Mouse (Mus musculus): ENCODE measurements around the gene Nrn1l. TPM values are rescaled to one million over a fixed set of nuclear protein-coding genes. Genes with fewer than 3 reads are reported as not detected.
A peak's percentile ranks its signal among the peaks of the same experiment; 100 is the strongest.

The Nrn1l gene
- polyA plus RNA-seq, 1 experiment from 2014 or later = 0.50 TPM

DNA sequence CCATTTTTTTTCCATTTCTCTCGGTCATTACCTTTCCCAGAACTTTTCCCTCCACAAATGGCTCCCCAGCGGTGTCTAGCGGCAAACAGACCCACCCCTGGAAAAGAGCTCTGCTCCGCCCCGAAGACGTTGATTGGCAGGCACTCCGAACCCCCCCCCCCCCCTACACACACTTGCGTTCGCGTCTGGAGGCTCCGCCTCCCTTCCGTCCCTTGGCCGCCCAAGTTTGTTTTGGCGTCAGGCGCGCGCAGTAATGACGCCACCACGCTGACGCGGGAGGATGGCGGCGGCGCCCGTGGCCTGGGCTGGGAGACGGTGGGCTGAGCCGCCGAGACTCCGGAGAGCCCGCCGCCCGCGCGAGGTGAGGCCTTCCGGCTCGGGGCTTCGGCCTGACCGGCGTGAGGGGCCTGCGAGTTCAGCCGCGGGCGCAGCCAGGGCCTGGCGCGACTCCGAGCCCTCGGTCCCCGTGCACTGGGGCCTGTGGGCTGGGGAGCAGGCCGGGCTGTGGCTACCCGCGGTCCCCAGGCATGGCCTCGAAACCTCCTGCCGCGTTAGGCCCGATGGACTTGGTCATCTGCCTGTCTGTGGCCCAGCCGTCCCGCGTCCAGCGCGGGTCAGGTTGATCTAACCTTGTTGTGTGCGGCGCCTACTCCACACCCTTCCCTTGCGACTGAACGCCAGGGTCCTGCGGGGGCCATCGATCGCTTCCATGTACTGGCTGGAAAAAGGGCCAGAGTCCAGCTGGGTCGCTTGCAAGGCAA lies 7.0 kb downstream of the Nrn1l start, which contains the start of gene Pskh1:
Gene Pskh1, plus strand, starts transcription at position 262 of the 761 bp plus-strand sequence.
- Histone ChIP-seq H3K9me3 (replicated peaks) (no peaks in the 10 kb centered on the region), H3K4me2 (peak within 1 kb of the TSS; percentile 90), H3K4me1 (peaks cover 14% of the 10 kb centered on the region), H3K27me3 (no peaks in the 10 kb centered on the region), H3K36me3 (ENCODE audit: poor library complexity, severe bottlenecking) (no peaks in the 10 kb centered on the region), H3K9ac (peak within 1 kb of the TSS; percentile 97), H3K4me3 (peak within 1 kb of the TSS; percentile 95), H3K27ac (peak within 1 kb of the TSS; percentile 84)
- peak; percentile 97 for ATAC-seq
- WGBS = under 1% methylated on average over 63 of the region's 68 CpGs

DNA sequence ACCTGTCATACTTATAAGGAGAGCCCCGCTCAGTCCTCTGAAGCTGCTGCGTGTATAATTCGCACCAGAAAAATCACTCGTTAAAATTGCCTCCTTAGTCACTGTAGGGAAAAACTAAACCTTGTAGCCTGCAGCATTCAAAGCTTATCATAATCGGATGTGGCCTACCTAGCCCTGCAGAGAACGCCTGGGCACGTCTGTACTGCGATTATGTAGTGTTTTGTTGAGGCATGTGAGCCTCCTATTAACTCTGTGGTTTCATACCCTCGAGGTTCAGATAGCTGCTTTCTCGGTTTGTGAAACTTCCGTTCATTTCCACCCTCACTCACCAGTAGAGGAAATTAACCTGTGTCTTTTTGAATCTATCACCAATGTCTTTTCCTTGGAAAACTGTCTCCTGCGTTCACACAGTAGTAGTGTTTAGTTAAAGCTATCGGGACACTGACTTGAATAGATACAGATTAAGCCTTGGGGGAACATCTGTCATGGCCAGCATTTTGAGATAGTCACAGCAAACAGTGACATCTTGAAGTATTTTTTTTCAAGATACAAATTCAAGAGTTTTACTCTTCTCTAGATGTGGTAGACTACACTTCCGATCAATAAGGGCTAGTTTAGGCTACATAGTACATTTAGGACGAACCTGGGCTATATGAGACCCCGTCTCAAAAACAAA lies 7.7 kb downstream of the Nrn1l start:
- Histone ChIP-seq H3K9me3 (replicated peaks) (no peaks in the 10 kb centered on the region), H3K4me3 (peak overlapping the region; percentile 95), H3K4me2 (peak overlapping the region; percentile 90), H3K9ac (peak overlapping the region; percentile 97), H3K36me3 (ENCODE audit: poor library complexity, severe bottlenecking) (no peaks in the 10 kb centered on the region), H3K27me3 (no peaks in the 10 kb centered on the region), H3K27ac (peak overlapping the region; percentile 84; the same call in 1 of the 2 replicates), H3K4me1 (peaks cover 14% of the 10 kb centered on the region)
- WGBS = 39% methylated on average over 16 of the region's 16 CpGs
- no peak for ATAC-seq

DNA sequence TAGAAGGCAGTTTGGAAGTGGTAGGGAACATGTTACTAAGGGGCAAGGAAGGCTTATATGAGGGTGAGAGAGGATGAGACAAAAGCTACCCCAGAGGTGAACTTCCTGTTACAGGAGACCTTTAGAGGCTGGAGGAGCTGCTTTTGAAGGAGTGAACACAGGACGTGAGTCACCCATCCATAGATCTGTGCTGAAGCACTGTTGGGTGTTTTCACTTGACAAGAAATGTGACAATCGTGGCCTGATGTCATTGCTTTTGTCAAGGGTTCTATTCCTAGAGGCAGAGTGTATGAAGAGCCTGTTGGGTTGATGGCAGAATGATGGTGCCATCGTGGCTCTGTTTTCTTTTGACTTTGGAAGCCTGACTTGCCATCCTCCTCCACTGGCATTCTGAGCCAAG lies 26.0 kb downstream of the Nrn1l start:
- Histone ChIP-seq H3K4me3 (no peak overlapping the region), H3K9ac (no peak overlapping the region), H3K4me1 (no peaks in the 10 kb centered on the region), H3K36me3 (ENCODE audit: poor library complexity, severe bottlenecking) (peaks cover 17% of the 10 kb centered on the region), H3K27ac (no peak overlapping the region), H3K27me3 (no peaks in the 10 kb centered on the region), H3K9me3 (replicated peaks) (no peaks in the 10 kb centered on the region), H3K4me2 (no peak overlapping the region)
- WGBS = 92% methylated on average over 3 of the region's 3 CpGs
- ATAC-seq = no peak

DNA sequence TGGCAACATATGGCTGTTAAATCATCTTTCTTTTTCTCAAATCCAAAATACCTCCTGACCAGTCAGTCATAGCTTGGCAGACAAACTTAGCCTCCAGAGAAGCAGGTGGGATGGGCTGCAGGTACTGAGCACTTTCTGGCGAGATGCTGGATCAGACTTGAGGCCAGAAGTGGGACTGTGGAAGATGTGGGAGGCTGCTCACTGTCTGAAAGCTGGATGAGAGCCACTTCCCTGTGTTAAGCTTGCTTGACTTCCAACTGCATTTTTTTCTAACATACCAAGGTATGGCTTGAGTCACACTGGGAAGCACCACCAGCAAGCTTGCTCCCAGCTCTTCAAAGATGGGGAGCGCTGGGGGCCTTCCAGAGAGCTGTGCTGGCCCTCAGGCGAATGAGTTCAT lies 31.8 kb downstream of the Nrn1l start:
- Histone ChIP-seq H3K4me1 (peaks cover 5% of the 10 kb centered on the region; the same call in 1 of the 2 replicates), H3K9ac (no peak overlapping the region), H3K36me3 (ENCODE audit: poor library complexity, severe bottlenecking) (peaks cover 9% of the 10 kb centered on the region; the same call in 1 of the 2 replicates), H3K4me2 (no peak overlapping the region), H3K27ac (no peak overlapping the region), H3K27me3 (no peaks in the 10 kb centered on the region), H3K9me3 (replicated peaks) (no peaks in the 10 kb centered on the region), H3K4me3 (no peak overlapping the region)
- WGBS = 63% methylated on average over 3 of the region's 3 CpGs
- no peak for ATAC-seq

DNA sequence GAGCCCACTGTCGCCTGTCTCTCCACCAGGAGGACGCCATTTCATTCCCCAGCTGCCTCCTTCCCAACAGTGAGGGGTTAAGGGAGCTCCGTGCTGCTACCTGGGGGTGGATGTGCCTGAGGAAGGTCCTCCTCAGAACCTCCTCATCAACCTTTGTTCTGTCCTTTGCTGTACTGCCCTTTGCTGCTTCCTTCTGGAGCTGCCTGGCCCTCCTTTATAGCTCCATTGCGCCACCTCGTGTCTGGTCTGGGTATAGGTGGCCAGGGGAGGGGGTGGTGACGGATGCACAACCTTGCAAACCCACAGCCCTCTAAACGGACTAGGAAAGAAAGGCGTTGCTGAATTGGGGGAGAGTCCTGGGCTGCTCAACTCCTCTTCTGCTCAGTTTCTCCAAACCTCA lies 37.2 kb downstream of the Nrn1l start:
- peak; percentile 72 for ATAC-seq
- peaks cover 9% of the 10 kb centered on the region for H3K4me1 ChIP-seq
- H3K4me2 ChIP-seq = no peak overlapping the region
- H3K9me3 ChIP-seq (replicated peaks) = no peaks in the 10 kb centered on the region
- H3K27ac ChIP-seq = peak overlapping the region; percentile 69
- H3K9ac ChIP-seq = peak overlapping the region; percentile 45
- 12% methylated on average over 8 of the region's 8 CpGs for WGBS
- H3K27me3 ChIP-seq = no peaks in the 10 kb centered on the region
- no peak overlapping the region for H3K4me3 ChIP-seq
- H3K36me3 ChIP-seq (ENCODE audit: poor library complexity, severe bottlenecking) = peaks cover 30% of the 10 kb centered on the region

DNA sequence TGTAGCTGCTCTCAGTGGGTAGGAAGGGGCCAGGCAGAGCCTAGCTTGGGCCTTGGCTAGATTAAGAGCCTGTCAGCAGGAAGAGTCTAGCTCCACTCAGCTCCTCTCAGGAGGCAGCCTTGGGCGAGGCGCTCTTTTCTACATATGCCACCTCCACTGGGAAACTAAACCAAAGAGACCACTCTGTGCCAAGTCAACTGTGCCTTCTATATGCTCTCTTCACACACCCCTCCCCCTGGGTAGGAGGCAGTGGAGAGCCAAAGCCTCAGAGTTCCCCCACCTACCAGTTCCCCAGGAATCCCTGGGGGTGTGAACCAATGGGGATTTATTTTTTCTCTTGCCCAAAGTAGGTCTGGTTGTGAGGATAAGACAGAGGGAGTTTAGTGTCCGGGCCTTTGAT lies 37.9 kb downstream of the Nrn1l start:
- Histone ChIP-seq H3K9me3 (replicated peaks) (no peaks in the 10 kb centered on the region), H3K27ac (no peak overlapping the region), H3K4me3 (no peak overlapping the region), H3K27me3 (no peaks in the 10 kb centered on the region), H3K36me3 (ENCODE audit: poor library complexity, severe bottlenecking) (peaks cover 30% of the 10 kb centered on the region), H3K9ac (no peak overlapping the region), H3K4me1 (peaks cover 15% of the 10 kb centered on the region), H3K4me2 (no peak overlapping the region)
- 100% methylated on average over 3 of the region's 3 CpGs for WGBS
- no peak for ATAC-seq

DNA sequence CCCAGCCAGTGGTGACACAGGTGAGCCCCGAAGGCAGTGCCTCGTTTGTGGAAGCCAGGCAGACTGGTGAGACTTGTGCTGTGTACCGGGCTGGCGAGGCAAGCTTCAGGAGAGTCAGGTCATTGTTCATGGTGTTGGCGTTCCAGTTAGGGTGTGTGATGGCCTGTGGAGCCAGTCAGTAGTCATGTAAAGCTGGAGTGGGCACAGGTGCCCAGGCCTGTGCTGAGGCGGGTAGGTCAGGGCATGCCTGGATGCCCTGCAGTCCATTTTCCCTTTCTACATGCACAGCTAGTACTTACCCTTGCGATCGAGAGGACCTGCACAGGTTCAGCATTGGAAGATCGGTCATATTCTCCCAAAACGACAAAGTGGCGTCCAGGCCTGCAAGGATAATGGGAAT lies 39.2 kb downstream of the Nrn1l start:
- Histone ChIP-seq H3K36me3 (ENCODE audit: poor library complexity, severe bottlenecking) (peaks cover 30% of the 10 kb centered on the region), H3K9me3 (replicated peaks) (no peaks in the 10 kb centered on the region), H3K4me3 (no peak overlapping the region), H3K4me2 (no peak overlapping the region), H3K27me3 (no peaks in the 10 kb centered on the region), H3K9ac (no peak overlapping the region), H3K4me1 (peaks cover 20% of the 10 kb centered on the region), H3K27ac (no peak overlapping the region)
- ATAC-seq = no peak
- 86% methylated on average over 11 of the region's 11 CpGs for WGBS

DNA sequence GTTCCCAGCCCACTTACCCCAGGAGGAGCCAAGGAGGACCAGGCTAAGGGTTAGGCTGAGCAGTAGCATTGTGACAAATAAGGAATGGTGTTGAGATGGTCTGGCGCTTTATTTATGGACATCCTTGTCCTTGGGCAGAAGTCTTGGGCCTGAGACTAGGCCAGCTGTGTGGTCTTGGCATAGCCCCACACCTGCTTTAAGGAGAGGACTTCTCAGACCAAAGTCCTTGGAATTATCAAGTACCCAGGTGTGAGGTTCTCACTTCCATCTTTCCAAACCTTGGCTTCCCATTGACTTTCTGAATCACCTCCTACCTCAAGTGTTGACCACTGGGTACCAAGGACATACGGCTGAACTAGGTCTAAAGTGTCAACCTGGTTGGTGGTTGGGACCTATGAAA lies 40.4 kb downstream of the Nrn1l start, which contains the start of gene Ctrl:
Gene Ctrl, minus strand, starts transcription at position 101 of the 400 bp plus-strand sequence.
- 88% methylated on average over 2 of the region's 2 CpGs for WGBS
- H3K4me3 ChIP-seq = no peak within 1 kb of the TSS
- peaks cover 25% of the 10 kb centered on the region for H3K4me1 ChIP-seq
- H3K27me3 ChIP-seq = no peaks in the 10 kb centered on the region
- no peaks in the 10 kb centered on the region for H3K9me3 ChIP-seq (replicated peaks)
- peaks cover 30% of the 10 kb centered on the region for H3K36me3 ChIP-seq (ENCODE audit: poor library complexity, severe bottlenecking)
- H3K4me2 ChIP-seq = no peak within 1 kb of the TSS
- H3K27ac ChIP-seq = no peak within 1 kb of the TSS
- H3K9ac ChIP-seq = no peak within 1 kb of the TSS
- no peak for ATAC-seq

DNA sequence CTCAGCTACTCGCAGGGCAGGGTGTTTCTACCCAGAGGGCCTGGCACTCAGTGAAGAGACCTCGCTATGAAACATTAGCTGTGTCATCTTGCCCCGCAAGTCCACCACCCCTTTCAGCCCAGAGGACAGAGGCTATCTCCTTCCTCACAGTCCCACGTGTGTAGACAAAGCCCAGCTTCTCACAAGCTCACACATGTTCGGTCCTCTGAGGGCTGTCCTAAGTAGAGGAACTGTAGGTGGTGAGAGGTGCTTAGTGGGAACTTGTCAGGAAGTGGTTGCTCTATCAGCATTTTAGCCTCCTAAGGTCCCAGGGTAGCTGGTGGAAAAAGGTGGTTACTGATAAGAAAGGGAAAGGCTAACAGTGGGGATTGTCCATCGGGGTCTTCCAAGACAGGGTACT lies 41.7 kb downstream of the Nrn1l start:
- no peak for ATAC-seq
- H3K27me3 ChIP-seq = no peaks in the 10 kb centered on the region
- H3K36me3 ChIP-seq (ENCODE audit: poor library complexity, severe bottlenecking) = peaks cover 22% of the 10 kb centered on the region
- H3K4me2 ChIP-seq = no peak overlapping the region
- 85% methylated on average over 6 of the region's 6 CpGs for WGBS
- no peaks in the 10 kb centered on the region for H3K9me3 ChIP-seq (replicated peaks)
- H3K27ac ChIP-seq = no peak overlapping the region
- peaks cover 25% of the 10 kb centered on the region for H3K4me1 ChIP-seq
- no peak overlapping the region for H3K9ac ChIP-seq
- H3K4me3 ChIP-seq = no peak overlapping the region

DNA sequence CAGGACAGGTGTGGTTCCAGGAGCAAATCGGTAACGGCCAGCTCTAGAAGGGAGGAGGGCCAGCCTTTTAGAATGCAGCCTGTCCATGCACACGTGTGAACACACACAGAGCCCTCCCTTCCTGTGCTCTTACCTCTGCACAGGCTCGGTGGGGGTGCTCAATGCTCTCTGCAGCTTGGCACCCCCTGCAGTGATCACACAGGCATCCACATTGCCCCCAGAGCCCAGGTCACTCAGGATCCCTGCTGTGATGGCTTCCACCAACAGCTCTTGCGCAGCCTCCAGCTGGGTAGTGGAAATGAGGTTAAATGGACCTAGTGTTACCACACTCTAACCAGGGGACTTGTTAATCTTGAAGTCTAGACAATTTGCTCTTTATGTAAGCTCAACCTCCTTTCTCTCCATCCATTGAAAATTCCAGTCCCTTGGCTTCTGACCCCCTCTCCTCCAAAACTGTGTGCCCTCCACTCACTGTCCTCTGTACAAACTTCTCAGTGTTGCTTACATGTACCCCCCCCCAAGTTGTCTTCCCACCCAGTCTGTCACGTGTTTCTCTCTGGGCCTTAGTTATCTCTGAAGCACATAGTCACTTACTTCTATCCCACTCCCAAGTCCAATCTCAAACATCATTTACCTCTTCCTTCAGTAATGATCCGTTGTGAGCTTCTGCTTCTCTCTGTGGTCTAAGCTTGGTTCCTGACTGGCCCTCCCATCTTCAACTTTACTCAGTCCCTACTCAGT lies 42.7 kb downstream of the Nrn1l start:
- WGBS = 35% methylated on average over 7 of the region's 7 CpGs
- Histone ChIP-seq H3K27me3 (no peaks in the 10 kb centered on the region), H3K4me2 (peak overlapping the region; percentile 96), H3K36me3 (ENCODE audit: poor library complexity, severe bottlenecking) (peaks cover 14% of the 10 kb centered on the region), H3K9me3 (replicated peaks) (no peaks in the 10 kb centered on the region), H3K9ac (peak overlapping the region; percentile 83), H3K4me3 (peak overlapping the region; percentile 68), H3K4me1 (peaks cover 18% of the 10 kb centered on the region), H3K27ac (0 out of 2 replicates have a peak overlapping the region, but pooled peaks have one; percentile 19)
- ATAC-seq = no peak

DNA sequence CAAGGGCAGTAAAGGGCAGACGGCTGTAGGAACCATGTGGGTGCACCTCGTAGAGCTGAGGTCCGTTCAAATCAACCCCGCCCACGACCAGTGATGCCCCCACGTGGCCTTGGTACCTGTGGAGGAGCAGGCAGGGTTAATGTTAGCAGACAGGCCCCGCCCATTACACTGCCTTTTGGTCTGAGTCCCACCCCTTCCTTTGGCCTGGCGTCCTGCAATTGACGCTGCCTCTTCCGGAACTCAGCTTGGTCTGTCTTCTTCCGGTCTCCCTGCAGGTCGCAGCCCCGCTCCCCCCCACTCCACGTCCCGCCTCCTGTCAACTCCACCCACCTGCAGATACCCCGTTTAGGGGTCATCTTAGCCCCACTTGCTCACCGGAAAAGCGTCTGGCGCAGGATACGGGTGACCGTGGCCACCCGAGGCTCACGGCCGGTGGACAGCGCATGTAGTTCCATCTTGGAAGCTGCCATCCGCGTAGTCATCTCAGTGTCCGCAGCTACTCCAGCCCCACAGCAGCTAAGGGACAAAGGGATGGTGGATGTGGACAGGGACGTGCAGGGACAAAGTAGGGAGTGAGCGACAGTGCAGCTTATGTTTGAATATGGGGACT lies 43.6 kb downstream of the Nrn1l start:
- Histone ChIP-seq H3K4me1 (peaks cover 18% of the 10 kb centered on the region), H3K9ac (peak overlapping the region; percentile 83), H3K4me2 (peak overlapping the region; percentile 96), H3K36me3 (ENCODE audit: poor library complexity, severe bottlenecking) (peaks cover 9% of the 10 kb centered on the region), H3K27ac (peak overlapping the region; percentile 82), H3K4me3 (peak overlapping the region; percentile 68), H3K27me3 (no peaks in the 10 kb centered on the region), H3K9me3 (replicated peaks) (no peaks in the 10 kb centered on the region)
- peak; percentile 90 for ATAC-seq
- WGBS = under 1% methylated on average over 30 of the region's 30 CpGs

Data from forebrain, embryonic 13.5 days (tissue).